Mouse (Mus musculus) megakaryocyte, adult 5-6 weeks (primary cell): Measurements from ENCODE around the gene Rapgef1. TPM values are rescaled to one million over a fixed set of nuclear protein-coding genes. Genes with fewer than 3 reads are reported as not detected.

Source experiments
- ATAC-seq: 2 replicates; pipeline ENCODE4 v1.8.0; 2016; ENCODE audit warnings: mild to moderate bottlenecking, inconsistent platforms; ENCODE audit not compliant: poor library complexity, severe bottlenecking
- total RNA-seq, 2 experiments: library from RNA; stranded (forward) in 1 of 2; stranded (reverse) in 1 of 2; fragments of 153-499, 151-499 nt in 1 of 2; fragments of 221-1000, 200-1000 nt in 1 of 2; gene quantifications; 2 replicates each; pipeline versions ENCODE4 v1.2.3 to v1.2.4; 2015 to 2017

Rapgef1 gene
- total RNA-seq, 2 experiments from 2014 or later, result 20.2 to 22.7 TPM

DNA sequence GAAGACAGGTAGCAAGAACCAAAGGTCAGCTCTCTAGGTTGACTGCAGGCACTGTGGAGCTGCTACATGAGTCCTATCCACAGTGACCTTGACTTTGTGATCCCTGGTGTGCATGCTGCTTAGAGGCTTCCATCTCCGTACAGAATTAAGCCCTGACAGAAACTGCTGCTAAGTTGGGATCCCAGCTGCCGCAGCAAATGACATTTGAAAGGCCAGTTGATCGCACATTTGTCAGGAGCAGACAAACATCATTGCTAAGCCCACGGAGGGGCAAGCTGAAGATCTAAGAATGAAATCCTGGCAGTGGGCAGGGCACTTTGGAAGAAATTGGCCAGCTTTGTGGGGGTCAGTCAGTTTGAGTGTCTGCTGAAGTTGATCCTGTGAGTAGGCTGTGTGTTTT is 51.9 kb downstream of the Rapgef1 start:
- ATAC-seq, result no peak

DNA sequence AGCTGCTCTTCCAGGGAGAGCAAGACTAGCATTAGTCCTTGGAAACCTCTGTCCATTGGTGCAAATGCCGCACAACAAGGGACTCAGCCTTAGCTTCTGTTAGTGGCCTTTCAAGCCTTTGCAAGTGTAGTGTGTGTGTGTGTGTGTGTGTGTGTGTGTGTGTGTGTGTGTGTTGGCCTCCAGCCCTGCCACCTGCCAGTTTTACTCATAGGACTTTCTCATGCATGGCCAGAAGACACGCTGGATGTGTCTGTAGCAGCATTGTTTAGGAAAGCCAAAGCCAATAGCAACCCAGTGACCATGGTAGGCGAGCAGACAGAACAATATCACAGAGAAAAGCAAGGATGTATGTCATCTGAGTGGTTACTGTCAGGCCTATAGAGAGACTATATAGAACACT is 52.3 kb downstream of the Rapgef1 start:
- no peak for ATAC-seq

DNA sequence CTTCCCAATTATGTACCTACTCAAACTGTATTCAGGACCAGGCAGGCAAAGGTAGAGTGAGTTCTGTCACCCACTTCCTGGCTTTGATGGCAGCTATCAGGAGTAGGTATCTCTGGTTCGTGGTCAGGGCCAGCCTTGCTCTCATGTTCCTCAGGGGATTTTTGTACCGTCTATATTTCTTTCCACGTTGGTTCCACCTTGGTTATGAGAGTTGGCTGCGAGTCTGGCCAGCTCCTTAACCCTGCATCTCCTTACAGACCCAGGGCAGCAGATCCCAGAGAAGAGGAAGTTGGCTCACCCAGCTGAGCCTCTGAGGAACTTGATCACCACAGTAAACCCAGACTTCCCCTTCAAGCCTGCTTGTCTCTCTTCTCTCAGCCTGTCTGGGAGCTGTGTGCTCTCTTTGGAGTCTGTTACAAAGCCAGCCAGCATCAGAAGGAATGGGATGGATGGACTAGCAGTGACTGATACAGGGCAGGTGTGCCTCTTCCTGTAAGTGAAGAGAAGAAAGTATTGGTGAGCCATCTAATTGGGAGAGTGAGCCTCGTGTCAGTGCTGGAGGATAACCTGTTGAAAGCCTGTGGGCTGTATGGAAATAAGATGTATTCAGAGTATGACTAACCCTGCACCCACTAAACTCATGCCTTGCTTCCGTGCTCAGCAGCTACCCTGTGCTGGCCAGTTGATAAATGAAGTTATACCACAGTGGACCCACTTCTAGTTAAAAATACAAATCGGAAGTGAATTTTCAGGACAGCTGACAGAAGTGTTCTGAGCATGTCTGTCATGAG is 53.4 kb downstream of the Rapgef1 start:
- ATAC-seq, result peak; percentile 92

DNA sequence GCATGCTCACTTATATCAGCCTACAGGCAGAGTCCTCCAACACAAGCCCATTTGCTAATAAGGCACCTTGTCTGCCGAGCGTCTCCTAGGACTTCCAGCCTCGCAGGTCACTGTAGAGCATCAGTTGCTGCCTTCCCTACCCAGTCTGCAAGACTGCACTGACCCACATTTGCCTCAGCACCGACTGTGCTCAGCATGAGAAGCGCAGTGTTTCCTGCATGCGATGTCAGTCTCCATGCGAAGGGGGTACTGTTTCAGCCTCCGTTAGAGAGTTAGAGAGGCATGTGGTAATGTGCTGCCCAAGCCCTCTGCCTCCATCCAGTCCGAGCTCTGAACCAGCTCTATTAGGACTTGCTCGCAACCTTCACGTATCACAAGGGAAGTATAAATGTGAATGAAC is 54.6 kb downstream of the Rapgef1 start:
- ATAC-seq, result no peak

DNA sequence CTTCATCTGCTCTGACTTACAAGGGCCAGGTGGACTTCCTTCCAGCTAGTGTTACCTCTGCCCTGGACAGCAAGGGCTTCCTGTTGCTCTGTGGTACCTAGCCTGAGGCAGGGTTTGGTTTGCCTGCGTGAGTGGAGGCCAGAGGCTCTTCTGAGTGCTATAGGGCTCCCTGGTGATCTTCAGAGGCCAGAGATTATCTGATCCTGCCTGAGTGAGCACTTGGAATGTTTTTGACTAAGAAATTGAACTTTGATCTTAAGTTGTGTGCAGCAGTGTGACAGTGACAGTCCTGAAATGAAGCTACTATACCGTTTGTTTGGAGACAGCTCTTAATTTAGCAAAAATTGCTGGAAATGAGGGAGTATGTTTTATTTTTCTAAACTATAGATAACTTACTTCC is 55.0 kb downstream of the Rapgef1 start:
- ATAC-seq, result no peak

DNA sequence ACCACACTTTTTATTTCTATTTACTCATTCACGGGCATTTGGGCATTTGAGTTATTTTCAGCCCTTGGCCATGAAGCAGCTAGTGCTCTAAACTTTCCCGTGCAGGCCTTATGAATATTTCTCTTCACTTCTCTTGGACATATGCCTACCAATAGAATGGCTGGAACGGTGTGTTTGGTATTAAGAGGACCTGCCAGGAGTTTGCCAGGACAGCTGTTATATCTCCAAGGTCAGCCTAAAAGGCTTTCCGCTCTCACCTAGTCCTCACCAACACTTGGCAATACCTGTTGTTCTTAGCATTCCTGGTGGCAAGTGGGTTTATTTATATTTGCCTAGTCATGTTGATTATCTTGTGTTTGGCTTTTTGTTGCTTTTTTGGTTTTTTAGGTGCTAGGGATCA is 56.3 kb downstream of the Rapgef1 start:
- no peak for ATAC-seq

DNA sequence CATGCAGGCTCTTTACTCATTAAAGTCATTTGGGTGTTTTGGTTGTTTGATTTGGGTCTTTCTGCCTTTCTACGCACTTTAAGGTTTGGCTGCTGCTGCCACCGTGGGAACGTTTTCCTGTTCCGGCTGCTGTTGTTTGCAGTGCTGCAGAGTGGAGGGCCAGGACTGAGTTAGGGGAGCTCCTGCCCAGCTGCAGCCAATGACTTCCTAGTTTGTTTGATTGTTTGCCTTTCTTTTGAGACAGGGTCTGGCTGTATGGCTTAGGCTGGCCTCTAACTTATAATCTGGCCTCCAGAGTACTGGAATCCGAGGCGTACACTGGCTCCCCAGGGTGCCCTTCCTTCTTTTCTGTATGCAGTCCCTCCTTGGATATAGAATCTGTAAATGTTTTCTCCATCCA is 57.0 kb downstream of the Rapgef1 start:
- no peak for ATAC-seq

DNA sequence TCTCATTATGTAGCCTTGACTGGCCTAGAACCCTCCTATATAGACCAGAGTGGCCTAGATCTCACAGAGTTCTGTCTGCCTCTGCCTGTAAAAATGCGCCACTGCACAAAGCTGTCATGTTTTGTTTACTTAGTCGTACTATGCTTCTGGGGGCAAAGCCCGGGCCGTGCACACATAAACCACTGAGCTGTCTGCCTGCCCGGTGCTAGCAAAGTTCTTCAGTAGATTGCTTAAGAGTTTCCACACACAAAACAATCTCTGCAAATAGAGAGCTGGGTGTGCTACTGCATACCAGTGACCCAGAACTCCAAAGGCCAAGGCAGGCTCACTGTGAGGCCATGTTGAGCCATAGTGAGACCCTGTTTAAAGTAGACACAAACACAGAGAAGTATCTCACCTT is 58.3 kb downstream of the Rapgef1 start:
- no peak for ATAC-seq

DNA sequence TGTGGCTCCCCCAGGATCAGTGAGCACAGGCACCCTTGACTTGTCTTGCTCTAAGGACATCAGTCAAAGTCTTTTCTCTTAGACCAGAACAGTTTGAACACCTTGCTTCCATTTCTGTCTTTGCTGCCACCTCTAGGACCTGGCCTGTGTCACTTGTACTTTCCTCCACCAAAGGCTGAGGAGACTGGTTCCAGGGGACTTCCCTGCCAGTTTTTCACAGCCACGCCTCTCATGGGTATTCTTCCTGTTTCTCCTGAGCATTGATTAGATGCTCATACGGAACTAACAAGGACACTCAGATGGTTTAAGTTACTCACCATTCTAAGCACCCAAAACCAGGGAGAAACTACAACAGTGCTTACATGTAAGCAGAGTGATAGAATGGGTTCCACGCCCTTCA is 59.0 kb downstream of the Rapgef1 start:
- ATAC-seq, result peak; percentile 75

DNA sequence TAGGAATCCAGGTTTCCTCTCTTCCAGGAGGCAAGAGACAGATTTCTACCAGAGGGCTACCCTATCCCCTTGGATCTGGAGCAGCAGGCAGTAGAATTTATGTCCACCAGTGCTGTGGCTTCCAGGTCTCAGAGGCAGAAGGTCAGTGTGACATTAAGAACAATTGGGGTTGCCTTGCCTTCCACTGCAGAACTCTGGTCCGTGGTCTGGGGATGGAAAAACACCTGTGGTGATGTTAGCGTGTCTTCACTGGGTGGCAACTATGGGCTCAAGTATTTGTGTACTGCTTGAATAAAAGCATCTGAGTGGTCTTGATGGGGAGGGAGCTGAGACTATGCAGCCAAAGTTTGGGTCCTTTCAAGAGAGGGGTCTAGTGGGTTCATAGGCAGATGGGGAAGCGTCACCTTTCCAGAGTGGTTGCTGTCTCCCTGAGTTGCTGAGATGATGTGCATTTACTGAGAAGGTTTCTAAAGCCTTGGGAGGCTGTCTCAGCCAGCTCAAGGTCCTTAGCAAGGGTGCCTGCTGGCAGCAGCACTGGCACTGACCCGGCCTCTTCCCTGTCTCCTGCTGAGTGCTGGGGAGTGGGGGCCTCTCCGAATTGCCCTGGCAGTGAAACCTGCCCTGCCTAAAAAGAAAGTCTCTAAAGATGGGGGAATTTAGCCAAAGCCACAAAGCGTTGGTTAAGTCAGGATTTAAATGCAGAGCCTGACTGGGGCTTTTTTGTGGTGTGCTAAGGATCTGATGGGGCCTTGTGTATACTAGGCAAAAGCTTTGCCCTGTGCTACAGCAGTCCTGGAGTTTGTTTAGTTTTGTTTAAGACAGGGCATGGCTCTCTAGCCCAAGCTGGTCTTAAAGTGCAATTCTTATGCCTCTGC is 60.4 kb downstream of the Rapgef1 start:
- no peak for ATAC-seq

DNA sequence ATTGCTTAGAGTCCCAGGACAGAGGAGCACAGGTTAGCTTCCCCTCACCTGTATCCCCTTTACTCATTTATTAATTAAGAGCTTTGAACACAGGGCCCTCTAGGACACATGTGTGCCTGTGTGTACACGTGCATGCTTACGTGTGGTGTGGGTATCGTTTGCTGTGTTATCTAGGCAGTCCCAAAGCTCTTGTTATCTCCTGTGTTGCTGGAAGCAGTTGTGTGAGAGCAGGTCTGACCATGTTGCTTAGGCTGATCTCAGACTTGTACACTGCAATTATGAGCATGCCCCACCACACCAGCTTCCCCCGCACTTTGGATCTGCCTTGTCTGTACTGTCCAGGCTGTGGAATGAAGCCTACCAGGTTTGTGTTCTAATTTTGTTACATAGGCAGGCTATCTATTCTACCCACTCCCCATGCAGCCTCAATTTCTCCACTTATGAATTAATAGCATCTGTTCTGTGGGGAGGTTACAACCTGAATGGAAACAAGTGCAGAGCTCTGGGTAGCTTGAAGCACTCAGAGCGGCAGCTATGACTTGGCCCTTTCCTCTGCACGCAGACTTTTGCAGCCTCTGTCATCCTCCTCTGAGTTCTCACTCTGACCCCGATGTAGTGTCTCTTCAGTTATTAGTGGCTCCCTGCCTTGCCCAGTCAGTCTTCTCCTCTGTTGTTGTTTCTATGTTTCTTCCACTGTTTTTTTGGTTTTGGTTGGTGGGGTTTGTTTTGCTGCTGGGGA is 63.9 kb downstream of the Rapgef1 start:
- ATAC-seq, result no peak

DNA sequence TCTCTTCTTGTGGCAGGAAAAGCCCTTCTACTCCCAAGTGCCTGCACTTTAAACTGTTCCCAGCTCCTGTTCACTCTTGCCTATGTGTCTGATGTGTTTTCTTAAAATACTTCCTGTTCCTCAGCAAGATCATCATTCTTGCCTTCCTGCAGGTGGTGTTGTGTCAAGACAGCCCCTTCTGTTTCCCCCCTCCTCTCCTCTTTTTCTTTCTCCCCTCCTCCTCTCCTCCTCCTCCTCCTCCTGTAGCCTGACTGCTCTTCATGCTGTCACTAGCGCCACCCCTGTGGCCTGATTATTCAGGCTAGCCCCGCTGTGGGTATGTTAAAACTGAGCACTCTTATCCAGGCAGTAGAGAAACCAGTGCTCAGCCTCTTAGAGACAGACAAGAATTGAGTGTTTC is 65.0 kb downstream of the Rapgef1 start:
- no peak for ATAC-seq

DNA sequence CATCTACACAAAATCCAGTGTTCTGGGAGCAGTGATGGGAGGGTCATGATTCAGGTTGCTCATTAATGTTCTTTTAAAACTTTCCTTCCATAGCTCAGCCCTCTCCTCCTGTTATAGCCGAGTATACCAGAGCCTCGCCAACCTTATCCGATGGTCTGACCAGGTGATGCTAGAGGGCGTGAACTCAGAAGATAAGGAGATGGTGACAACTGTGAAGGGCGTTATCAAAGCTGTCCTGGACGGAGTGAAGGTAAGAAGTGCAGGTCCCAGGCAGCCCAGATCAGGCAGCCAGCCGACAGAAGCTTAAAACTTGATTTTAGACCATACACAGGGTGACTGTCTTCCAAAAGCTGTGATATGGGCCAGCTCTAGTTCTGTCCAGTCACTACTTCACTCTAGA is 69.5 kb downstream of the Rapgef1 start:
- no peak for ATAC-seq

DNA sequence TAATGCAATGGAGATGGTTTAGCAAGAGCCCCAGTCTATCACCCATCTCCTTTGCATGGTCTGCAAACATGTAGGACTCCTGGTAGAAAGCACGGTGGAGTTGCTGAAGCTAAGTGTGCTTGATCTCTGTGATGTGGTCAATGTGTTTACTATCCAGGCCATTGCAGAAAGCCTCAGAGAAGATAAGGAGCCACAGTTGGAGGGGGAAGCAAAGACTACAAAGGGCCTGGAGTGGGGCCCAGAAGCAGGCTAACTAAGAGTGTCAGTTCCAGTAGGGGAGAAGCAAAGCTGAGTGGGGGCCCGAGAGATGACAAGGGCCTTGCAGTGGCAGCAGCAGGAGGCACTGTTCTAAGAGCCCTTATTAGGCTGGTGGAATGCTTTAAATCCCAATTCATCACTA is 70.0 kb downstream of the Rapgef1 start:
- no peak for ATAC-seq

DNA sequence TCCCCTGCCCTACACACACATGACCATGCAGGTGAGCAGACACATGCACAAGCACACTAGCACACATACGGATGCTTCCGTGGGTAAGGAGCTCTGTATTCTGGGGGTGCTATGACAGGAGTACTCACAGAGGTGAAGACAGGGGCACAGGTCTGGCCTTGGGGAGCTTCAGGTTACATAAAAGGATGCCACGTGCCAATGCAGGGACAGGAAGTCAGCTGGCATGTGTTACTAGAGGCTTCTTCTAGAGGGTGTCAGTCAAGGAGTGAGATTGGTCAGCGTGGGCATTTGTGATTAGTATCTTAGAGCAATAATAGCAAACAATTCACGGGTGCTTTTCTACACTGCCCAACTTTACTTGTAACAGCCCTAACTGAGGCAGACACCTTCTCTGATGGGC is 71.5 kb downstream of the Rapgef1 start:
- no peak for ATAC-seq

DNA sequence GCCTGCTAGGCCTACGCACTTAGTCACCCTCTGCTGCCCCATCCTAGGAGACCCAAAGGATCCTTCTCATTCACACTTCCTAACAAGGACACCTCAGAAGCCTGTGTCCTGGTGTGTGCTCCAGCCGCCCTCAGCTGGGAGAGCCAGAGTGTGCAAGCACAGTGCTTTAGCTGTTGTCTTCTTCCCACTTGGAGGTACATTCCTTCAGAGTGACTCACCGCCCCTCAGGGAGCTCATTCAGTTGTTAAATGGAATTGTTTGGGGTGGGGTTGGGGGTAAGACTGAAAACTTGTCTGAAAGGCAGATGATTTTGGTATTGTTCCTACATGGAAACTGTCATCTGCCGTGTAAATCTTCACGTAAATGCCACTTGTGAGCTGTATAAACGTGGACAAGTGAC is 72.0 kb downstream of the Rapgef1 start:
- no peak for ATAC-seq

DNA sequence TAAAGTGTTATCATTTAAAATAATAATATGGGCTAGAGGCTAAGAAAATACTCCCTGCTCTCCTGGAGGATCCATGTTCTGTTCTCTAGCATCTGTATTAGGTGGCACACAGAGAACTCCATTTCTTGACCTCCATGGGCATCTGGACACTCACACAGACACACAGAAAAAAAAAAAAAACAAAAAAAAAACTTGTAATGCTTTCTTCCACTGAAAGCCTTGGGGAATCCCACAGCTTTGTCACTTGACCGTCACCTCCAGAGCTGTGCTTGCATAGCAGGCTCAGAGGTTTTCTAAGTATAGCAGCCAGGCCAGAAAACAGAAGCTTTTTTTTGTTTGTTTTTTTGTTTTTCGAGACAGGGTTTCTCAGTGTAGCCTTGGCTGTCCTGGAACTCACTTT is 72.7 kb downstream of the Rapgef1 start:
- ATAC-seq, result no peak

DNA sequence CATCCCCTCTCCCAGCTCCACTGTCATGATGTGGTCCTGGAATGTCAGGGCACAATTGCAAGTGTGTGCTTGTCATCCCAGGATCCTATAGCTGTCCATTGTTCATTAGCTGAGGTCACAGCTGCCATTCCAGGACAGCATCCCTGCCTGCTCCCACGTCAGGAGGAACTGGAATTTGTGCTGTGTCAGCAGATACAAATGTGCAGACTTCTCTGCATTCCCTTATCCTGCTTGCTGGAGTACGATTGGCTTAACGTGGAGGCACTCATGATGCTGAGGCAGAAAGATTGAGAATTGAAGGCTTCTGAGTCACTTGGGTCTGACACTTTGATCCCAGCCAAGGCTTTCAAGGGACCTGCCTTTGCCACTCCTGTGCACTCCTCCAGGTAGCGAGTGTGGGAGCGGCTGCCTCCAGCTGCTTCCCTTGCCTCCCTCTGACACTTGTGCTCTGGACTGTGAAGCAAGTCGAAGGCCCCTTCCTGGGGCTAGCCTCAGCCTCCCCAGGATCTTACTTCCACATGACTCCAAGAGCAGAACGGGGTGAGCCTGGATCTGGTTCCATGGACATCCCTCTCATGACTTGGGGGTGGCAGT is 76.8 kb downstream of the Rapgef1 start:
- no peak for ATAC-seq

DNA sequence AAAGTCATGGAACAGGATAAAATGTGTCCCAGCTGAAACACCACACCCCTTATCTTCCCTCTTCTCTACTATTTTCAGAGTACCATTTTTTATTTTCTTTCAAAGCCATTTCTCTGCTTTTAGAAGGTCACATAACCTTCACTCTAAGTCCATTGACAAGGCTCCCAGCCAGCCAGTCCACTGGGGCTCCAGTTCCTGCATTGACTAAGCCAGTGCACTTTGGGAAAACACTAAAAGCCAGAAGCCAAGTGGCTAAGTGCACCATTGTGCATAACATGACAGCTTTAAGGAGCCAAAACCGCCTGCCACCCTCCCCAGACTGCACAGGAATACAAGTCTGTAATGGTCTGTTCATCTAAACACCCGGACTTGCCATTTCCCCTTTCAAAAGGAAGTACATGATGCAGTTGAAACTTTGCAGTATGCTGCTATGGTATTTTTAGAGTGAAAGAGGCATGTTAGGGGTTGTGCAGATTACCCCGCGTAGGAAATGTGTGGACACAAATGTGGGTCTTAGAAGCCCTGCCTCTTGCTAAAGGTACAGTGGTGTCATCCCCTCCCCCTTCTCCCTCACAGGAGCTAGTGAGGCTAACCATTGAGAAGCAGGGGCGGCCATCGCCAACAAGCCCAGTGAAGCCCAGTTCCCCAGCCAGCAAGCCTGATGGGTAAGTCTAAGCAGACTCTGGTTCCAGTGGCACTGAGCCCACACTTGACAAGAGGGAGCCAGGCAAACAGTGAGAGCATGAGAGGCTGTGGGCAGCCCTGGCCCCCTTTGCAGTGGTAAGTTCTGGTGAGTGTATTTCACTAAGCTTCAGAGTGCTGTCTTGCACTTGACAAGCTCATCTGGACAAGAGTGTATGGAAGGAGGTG is 79.1 kb downstream of the Rapgef1 start:
- peak; percentile 30; the same call in 1 of the 2 replicates for ATAC-seq

DNA sequence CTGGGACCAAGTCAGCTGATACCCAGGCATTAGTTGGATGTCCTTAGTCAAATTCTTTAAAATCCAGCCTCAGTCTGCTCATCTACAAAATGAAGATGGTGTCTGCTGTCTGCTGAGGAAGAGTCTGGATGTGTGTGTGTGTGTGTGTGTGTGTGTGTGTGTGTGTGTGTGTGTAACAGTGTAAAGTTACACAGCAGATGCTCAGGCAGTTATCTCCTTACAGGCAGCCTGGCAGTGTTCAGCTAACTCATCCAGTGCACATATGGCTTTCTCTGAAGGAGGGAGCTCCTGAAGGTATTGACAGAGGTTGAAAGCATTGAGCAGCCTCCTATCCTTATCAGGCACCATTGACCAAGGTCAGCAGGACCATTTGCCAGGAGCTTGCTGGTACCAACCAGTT is 81.4 kb downstream of the Rapgef1 start:
- no peak for ATAC-seq
